Mouse (Mus musculus) lung, adult 2 months (tissue): ENCODE results near the gene Icam5. TPM values are rescaled to one million over a fixed set of nuclear protein-coding genes. Genes with fewer than 3 reads are reported as not detected.
"Not testable (repeated sequence)": the region's sequence is repeated elsewhere in the genome, so short reads cannot be mapped to it uniquely, and the experiment has no call there.

Experiments used
- DNase-seq: peaks from one replicate; pipeline ENCODE4 v3.0.0; 2022
- H3K4me1 ChIP-seq: fragments of 200-500 bp; 2 replicates; pipeline ENCODE4 v1.6.1; 2011; ENCODE audit warnings: low read length; ENCODE audit not compliant: control insufficient read depth, insufficient read depth
- H3K4me3 ChIP-seq: fragments of 200-500 bp; replicated peaks from 2 replicates; pipeline ENCODE3; 2011; ENCODE audit warnings: low read depth, mild to moderate bottlenecking, control low read depth, low read length; ENCODE audit errors: extremely low read depth
- CTCF ChIP-seq: fragments of 200-500 bp; IDR thresholded peaks from 2 replicates; pipeline ENCODE4 v1.5.1; 2011; ENCODE audit warnings: mild to moderate bottlenecking, low read length, control low read depth; ENCODE audit not compliant: insufficient read depth
- POLR2A ChIP-seq: fragments of 200-500 bp; IDR thresholded peaks from 2 replicates; pipeline ENCODE4 v1.6.1; 2011; ENCODE audit warnings: low read depth, mild to moderate bottlenecking, control low read depth, low read length, borderline replicate concordance; ENCODE audit errors: extremely low read depth
- WGBS: fragments of 180-500 bp; shearing (Covaris S2); methylation state at CpG from one replicate; pipeline ENCODE4 v1.1.7; 2018; 5-methylcytosine and 5-hydroxymethylcytosine counted together
- polyA plus RNA-seq: library from polyadenylated mRNA; depleted of rRNA; stranded (reverse); fragments of >200 nt; gene quantifications from 2 replicates; pipeline ENCODE4 v1.2.3, GENCODE M21; 2012

Icam5 gene
- polyA plus RNA-seq, 1 experiment = 0.77 TPM

DNA sequence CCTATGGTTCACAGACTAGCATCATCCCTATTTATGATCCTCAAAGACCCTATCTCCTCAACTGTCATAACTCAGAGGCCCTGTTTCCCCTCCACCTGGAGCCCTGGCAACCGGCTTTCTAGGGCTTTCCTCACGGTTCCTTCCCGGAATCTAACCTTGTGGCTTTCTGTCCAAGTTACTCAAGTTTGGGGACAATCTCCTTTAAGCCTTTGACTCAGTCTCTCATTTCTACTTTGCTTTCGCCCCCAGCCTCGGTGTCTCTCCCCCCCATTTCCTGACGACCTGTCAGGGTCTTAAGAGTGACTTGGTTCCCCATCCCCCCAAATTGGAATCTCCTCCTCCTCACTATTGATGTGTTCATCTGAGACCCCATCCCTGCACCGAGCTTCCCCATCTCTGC, 618 bp downstream of the Icam5 start:
- WGBS = 4% methylated on average over 7 of the region's 7 CpGs
- H3K4me3 ChIP-seq = no peak overlapping the region
- no peak for TF ChIP-seq CTCF
- TF ChIP-seq POLR2A = no peak
- H3K4me1 ChIP-seq = peaks cover 14% of the 10 kb centered on the region
- no peak for DNase-seq

DNA sequence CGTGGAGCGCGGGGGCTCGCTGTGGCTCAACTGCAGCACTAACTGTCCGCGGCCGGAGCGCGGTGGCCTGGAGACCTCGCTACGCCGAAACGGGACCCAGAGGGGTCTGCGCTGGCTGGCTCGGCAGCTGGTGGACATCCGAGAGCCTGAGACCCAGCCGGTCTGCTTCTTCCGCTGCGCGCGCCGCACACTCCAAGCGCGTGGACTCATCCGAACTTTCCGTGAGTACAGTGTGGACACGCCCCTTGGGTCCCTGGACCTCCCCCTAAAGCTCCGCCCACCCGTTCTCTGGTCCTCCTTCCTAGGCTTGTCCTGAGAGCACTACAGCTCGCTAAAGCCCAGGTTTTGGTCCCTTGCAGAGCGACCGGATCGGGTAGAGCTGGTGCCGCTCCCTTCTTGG, 1.3 kb downstream of the Icam5 start:
- TF ChIP-seq POLR2A = 0 out of 2 replicates have a peak, but pooled peaks have one; percentile 9
- no peak for TF ChIP-seq CTCF
- Histone ChIP-seq H3K4me3 (peak overlapping the region; percentile 64), H3K4me1 (peaks cover 14% of the 10 kb centered on the region)
- WGBS = under 1% methylated on average over 34 of the region's 34 CpGs
- DNase-seq = peak; percentile 90

DNA sequence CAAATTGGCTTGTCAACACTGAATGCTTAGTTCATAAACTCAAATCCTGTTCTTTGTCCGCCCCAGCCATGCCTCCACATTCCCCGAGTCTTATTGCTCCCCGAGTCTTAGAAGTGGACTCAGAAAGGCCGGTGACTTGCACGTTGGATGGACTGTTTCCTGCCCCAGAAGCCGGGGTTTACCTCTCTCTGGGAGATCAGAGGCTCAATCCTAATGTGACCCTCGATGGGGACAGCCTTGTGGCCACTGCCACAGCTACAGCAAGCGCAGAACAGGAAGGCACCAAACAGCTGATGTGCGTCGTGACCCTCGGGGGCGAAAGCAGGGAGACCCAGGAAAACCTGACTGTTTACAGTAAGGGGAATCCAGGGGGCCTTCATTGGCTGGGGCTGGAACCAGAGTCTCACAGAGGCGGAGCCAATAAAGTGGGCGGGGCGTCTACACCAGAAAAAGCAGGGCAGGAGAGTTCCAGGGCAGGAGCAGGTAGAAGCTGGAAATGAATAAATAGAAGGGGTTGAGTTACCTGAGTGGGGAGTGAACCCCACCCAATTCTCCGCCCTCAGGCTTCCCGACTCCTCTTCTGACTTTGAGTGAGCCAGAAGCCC, 2.7 kb downstream of the Icam5 start:
- Histone ChIP-seq H3K4me1 (peaks cover 13% of the 10 kb centered on the region), H3K4me3 (no peak overlapping the region)
- 10% methylated on average over 17 of the region's 17 CpGs for WGBS
- TF ChIP-seq POLR2A (no peak), CTCF (no peak)
- DNase-seq = peak; percentile 11

DNA sequence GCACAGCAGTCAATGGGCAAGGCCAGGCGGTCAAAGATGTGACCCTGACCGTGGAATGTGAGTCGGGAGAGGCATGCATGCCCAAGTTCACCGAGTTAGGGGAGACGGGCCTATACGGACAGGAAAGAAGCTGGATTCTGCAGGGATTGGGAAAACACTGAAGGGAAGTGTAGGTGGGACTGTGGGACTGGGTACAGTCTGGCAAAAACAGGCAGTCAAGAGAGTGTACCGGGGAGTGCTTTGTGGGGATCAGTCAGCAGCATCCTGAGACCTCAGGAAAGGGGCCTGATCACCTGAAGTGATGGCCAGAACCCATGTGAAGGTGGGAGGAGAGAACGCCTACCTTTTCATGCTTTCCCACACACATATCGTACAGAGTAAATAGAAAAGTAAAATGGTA, 3.7 kb downstream of the Icam5 start:
- Histone ChIP-seq H3K4me1 (peaks cover 6% of the 10 kb centered on the region; the same call in 1 of the 2 replicates), H3K4me3 (no peak overlapping the region)
- DNase-seq = no peak
- no peak for TF ChIP-seq CTCF
- no peak for TF ChIP-seq POLR2A
- 47% methylated on average over 9 of the region's 9 CpGs for WGBS

DNA sequence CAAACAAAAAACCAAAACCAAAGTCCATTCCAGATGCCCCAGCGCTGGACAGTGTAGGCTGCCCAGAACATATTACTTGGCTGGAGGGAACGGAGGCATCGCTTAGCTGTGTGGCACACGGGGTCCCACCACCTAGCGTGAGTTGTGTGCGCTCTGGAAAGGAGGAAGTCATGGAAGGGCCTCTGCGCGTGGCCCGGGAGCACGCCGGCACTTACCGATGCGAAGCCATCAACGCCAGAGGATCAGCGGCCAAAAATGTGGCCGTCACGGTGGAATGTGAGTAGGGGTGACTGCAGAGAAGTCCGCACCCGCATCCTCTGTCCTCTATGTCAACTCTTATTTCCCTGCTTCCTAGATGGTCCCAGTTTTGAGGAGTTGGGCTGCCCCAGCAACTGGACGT, 4.3 kb downstream of the Icam5 start:
- TF ChIP-seq POLR2A (no peak), CTCF (no peak)
- H3K4me1 ChIP-seq = peaks cover 6% of the 10 kb centered on the region; the same call in 1 of the 2 replicates
- 19% methylated on average over 20 of the region's 20 CpGs for WGBS
- DNase-seq = no peak
- H3K4me3 ChIP-seq = no peak overlapping the region

DNA sequence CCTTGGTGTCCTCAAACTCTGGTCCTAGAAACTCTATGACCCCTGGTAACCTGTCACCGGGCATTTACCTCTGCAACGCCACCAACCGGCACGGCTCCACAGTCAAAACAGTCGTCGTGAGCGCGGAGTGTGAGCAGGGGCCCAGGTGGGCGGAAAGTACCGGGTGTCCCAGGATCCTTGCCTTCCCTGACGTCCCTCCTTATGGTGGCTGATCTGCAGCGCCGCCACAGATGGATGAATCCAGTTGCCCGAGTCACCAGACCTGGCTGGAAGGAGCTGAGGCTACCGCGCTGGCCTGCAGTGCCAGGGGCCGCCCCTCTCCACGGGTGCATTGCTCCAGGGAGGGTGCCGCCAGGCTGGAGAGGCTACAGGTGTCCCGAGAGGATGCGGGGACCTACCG, 4.8 kb downstream of the Icam5 start:
- no peak overlapping the region for H3K4me3 ChIP-seq
- 7% methylated on average over 22 of the region's 22 CpGs for WGBS
- TF ChIP-seq POLR2A (no peak), CTCF (no peak)

DNA sequence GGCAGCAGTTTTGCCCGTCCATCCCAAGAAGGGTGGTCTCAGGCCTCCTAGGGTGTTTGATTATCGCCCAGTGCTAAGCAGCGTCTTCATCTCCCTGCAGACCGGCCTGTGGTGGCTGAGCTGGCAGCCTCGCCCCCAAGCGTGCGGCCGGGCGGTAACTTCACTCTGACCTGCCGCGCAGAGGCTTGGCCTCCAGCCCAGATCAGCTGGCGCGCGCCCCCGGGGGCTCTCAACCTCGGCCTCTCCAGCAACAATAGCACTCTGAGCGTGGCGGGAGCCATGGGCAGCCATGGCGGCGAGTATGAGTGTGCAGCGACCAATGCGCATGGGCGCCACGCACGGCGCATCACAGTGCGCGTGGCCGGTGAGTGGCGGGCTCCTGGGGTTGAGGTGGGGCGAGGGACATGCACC, 5.6 kb downstream of the Icam5 start:
- DNase-seq = no peak
- TF ChIP-seq POLR2A (no peak), CTCF (no peak)
- Histone ChIP-seq H3K4me1 (peaks cover 5% of the 10 kb centered on the region; the same call in 1 of the 2 replicates), H3K4me3 (no peak overlapping the region)
- WGBS = 3% methylated on average over 31 of the region's 31 CpGs

More for the DNA sequence above, 4.8 kb downstream of the Icam5 start:
- DNase-seq = no peak
- H3K4me1 ChIP-seq = peaks cover 6% of the 10 kb centered on the region; the same call in 1 of the 2 replicates

DNA sequence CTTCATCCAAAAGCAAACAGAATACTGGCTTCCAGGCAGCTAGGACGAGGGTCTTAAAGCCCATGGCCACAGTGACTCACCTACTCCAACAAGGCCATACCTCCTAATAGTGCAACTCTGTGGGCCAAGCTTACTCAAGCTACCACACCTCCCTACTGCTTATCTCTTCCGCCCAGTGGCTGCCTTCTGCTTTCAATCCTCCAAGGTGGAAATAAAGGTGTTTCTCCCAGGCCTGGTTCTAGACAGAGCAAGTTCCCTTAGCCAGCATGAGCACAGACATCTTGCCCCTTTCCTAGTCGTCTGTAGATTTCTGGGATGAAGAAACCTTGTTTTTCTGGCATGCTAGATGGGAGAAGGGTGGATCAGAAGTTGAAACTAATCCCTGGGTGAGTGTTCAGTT, 7.9 kb downstream of the Icam5 start:
- TF ChIP-seq CTCF = no peak
- no peak overlapping the region for H3K4me3 ChIP-seq
- no peak for DNase-seq
- 72% methylated on average over 3 of the region's 3 CpGs for WGBS
- no peaks in the 10 kb centered on the region for H3K4me1 ChIP-seq

DNA sequence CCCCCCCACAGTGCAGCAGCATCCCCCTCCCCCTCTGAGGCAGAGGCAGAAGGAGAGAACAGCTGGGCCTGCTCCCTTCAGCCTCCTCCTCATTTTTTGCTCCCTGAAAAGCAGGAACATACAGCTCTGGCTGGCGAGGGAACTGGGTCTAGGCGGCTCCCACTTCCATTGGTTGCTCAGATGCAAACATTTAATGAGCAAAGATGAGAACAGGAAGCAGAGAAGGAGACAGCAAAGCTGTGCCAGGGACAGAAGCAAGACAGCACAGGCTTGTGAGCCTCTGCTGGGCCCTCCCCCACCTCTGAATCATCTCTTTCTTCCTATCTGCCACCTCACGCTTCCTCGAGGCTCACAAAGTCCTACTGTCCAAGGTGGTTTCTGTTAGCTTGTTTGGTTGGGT, 9.4 kb downstream of the Icam5 start:
- 51% methylated on average over 4 of the region's 4 CpGs for WGBS
- no peaks in the 10 kb centered on the region for H3K4me1 ChIP-seq
- TF ChIP-seq CTCF (no peak), POLR2A (no peak)
- no peak for DNase-seq
- no peak overlapping the region for H3K4me3 ChIP-seq

DNA sequence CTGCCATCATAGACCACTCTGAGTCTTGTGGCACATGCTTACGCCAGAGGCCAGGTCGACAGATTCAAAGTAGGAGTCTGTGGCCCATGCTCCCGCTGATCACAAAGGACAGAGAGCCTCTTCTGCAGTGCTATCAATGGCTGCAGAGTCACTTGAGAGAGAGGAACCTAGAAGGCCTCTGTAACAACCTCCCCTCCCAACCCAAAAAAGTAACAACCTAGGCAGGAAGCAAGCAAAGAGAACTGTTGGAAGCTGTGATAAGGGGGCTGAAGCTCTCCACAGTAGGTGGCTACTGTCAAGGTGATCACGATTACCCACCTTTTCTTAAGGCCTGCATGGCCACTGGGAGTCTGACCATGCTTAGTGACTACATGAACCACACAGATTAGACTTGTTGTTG, 11.7 kb downstream of the Icam5 start:
- DNase-seq = no peak
- WGBS = 80% methylated on average over 4 of the region's 4 CpGs
- TF ChIP-seq POLR2A = no peak
- TF ChIP-seq CTCF = no peak

DNA sequence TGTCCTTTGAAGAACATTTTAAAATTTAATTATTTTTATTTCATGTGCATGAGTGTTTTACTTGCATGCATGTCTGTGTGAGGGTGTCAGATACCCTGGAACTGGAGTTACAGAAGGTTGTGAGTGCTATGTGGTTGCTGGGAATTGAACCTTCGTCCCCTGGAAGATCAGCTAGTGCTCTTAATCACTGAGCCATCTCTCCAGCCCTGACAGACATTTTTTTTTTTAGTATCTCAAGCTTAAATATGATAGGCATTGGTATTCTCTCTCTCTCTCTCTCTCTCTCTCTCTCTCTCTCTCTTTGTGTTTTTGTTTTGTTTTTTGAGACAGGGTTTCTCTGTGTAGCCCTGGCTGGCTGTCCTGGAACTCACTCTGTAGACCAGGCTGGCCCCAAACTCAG, 12.9 kb downstream of the Icam5 start:
- H3K4me3 ChIP-seq, DNase-seq, H3K4me1 ChIP-seq: not testable (repeated sequence)
- 52% methylated on average over 1 of the region's 1 CpGs for WGBS

More for the DNA sequence above, 11.7 kb downstream of the Icam5 start:
- no peak overlapping the region for H3K4me3 ChIP-seq
- H3K4me1 ChIP-seq = no peaks in the 10 kb centered on the region
